Mouse (Mus musculus): Measurements from ENCODE around the gene Clcn5. TPM values are rescaled to one million over a fixed set of nuclear protein-coding genes. Genes with fewer than 3 reads are reported as not detected.
A peak's percentile ranks its signal among the peaks of the same experiment; 100 is the strongest.

Gene Clcn5
- total RNA-seq, 2 experiments from 2014 or later, result 9.1 to 11.7 TPM

DNA sequence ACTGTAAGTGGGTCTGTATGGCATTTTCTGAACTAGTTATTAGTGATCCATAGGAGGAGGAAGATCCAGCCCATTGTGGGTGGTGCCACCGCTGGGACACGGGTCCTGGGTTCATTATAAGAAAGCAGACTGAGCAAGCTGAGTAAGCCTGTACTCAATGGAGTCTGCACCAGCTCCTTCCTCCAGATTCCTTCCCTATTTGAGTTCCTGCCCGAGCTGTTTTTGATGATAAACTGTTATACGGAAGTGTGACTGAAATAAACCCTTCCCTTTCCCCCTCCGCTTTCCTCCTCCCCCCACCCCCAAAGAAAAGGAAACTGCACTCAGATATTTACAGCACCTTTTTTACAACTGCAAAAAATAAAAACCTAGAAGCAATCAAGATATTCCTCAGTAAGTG lies 115.1 kb downstream of the Clcn5 start:
- no peak for DNase-seq
- intact Hi-C loops (cut with DNase I), result no loop called here

DNA sequence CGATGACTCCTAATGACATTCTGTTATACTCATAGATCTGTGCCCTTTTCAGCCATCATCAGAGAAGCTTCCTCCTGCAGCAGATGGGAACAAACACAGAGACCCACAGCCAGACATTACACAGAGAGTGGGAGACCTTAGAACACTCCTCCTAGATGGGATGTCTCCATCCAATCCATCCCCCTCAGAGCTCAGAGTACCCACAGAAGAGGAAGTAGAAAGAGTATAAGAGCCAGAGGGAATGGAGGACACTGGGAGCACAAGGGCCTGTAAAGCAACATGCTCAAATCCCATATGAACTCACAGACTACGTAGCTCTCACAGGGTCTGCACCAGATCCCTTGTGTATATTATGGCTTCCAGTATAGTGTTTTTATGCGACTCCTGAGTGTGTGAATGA lies 115.6 kb downstream of the Clcn5 start:
- intact Hi-C loops (cut with DNase I), result no loop called here
- no peak for DNase-seq

DNA sequence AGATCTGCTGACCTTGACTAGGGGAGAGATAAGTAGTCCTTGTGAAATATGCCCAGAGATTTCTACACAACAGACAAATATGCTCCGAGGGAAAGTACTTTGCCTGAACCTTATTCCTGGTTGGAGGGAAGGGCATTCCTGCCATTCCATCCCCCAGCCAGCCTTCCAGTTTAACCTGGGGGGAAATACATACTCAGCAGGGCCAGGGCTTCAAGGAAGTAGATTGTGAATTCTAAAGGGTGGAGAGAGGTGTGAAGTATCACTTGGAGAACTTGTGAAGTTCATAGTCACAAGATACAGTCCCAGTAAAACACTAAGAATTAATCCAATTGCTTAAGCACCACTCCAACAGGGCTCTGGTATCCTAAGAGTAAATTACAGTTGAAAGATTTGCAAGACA lies 121.3 kb downstream of the Clcn5 start:
- intact Hi-C loops (cut with DNase I), result no loop called here
- no peak for DNase-seq

DNA sequence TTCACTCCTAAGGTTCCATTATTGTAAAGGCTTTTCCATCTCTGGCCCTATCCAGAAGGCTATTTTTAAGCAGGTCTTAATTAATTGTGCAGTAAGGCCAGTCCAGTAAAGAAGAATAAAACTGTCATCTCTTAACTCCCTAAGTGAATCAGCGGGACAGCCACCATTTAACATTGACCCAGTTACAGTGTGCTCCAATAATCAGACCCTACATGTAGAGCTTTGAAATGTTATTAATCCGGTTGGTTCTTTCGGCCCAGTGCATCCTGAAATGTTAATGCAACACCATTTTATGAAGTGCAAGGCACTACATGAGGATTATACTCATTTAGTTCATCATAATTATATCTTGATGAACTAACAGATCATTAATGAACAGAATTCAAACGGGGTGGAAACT lies 128.3 kb downstream of the Clcn5 start:
- DNase-seq, result no peak
- intact Hi-C loops (cut with DNase I), result no loop called here

DNA sequence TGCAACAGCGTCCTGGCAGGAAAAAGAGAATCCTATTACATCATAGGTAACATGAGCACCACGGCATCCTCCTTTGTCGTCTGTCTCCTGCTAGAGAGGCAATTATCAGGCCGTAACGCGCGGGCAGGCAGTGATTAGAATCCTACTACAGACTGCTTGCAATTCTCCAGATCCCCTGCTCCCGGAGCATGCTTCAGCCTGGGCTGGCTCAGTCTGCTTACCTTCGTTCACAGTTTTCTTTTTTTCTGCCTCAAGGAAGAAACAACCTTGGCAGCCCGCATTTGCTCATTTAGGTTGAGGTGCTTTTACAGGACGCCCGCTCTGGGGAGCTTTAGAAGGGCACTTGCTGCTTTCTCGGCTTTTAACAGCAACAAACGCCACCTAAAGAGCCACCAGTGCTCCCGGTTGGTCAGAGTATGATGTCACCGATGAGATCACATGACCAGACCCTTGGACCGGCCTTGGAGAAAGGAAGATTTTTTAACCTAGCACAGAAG lies 130.8 kb downstream of the Clcn5 start:
- intact Hi-C loops (cut with DNase I), result loop anchor here (5.0 kb wide), 1 partner anchor 129 kb away; the partner anchor contains the start of gene Clcn5
- peak; percentile 43 to 44 for DNase-seq

DNA sequence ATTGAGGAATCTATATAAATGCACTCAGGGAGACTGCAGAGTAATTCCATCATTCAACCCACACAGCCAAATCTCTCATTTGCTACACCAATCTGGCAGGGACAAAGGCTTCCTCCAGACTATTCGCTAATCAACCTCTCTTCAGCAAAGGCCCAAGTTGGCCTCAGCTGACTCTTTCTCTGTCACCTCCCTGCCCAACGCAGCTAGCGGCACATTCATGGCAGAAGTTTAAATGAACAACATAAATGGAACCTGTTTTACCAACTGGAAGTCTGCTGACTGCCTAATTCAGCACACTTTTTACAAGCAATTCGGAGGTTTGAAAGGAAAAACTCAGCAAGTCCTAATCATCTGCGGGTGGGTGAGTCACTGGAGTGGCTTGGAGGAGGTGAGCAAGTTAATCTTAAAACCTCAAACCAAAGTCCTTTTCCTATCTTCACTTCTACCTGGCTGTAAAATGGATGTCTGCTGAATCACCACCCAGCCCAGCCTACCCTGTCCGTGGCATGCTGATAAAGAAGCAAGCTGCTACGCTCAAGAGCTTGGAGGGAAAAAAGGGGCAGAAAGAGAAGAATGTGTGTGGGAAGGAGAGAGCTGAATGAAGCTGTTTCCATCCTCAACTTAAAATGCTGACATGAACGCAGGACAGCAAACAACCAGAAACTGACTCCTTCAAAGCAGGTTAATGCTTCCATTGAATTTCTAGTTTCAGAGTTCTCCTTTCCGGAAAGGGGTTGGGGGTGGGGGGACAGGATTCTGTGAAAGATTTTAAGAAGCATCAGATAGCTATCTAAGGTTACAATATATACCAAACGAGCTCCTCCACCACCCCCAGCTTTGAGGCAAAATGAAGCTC lies 131.5 kb downstream of the Clcn5 start:
- peak in 1 of 2 experiments; percentile 2 for DNase-seq
- intact Hi-C loops (cut with DNase I), result loop anchor here (5.0 kb wide), 1 partner anchor 130 kb away; the partner anchor contains the start of gene Clcn5

DNA sequence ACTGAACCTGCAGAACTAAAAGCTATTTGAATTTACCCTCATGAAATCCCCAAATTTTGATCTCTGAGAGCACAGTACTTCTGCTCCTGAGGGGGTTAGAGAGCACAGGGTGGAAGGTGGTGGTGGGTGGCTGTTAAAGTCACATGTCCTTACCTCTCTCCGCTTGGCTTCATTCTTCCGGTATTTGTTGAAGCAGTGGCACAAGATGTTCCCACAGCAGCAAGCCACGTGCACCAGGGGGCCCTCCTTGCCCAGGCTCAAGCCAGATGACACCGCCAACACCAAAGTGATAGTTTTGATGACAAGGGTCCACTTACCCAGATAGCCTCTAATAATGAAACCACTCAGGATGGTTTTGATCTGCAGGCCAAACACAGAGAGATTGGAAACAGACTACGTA lies 149.0 kb downstream of the Clcn5 start:
- DNase-seq, result no peak
- intact Hi-C loops (cut with DNase I), result no loop called here

DNA sequence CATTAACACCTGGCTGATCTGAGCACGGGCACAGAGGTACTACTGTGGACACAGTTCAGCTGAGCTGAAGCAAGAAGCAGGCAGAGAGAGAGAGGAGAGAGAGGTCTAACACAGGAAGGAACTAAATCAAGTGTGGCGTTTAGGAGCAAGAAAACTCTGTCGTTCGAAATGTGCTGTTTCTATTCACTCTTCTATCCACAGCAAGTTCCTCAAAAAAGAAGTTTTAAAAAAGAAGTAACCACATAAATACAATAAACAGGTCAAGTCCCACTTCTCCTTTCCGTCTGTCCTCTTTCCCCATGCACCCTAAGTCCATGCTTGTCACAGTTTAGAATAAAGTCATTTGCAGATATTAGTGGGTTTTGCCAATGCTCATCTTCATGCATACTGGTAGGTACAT lies 150.4 kb downstream of the Clcn5 start:
- no peak for DNase-seq
- intact Hi-C loops (cut with DNase I), result no loop called here

DNA sequence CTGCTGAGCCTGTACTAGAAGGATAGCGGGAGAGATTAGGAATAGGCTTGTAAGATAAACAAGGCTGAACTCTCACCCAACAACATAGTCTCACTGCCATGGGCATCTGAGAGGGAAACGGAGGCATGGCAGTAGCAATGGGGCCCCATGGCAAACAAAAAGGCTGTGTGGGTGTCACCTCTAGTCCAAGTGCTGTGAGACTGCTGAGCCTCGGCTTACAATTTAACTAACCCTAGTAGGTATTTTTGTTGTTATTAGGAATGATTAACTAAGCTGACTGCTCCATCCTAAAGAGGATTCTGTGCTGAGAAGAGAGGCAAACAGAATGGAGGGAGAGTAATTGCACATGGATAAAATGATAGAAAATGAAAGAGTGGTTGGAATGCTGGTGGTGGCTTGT lies 161.2 kb downstream of the Clcn5 start:
- intact Hi-C loops (cut with DNase I), result no loop called here
- DNase-seq, result no peak

DNA sequence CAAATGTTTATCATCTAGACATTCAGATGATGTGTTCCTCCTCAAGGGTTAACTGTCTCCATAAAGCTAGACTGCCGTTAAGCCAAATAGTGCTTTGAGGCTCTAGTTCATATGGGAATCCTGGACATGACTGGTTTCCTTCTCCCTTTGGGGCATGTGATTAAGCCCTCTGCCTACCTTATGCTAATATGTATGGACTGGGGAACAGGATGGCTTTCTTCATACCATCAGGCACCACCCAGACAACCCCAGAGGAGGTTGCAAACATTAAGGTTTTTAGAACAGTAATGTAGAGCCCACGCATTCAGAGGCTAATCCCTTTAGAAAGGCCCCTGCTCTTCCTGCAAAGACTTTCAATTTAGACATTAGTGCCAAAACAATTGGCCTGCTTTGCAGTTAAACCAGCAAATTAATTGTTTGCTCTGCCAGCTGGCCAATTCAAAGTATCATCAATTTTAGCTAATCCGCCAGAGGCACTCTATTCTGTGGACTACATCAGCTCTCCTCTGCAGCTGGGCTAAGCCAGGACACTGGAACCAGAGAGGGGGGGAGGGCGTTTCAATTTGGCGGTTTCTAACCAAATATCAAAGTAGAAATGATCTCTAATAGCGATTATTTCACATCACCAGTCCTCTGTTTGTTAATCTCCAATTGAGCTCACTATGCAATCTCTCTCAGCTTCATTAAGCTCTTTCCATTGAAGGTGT lies 163.0 kb downstream of the Clcn5 start:
- DNase-seq, result no peak
- intact Hi-C loops (cut with DNase I), result no loop called here

DNA sequence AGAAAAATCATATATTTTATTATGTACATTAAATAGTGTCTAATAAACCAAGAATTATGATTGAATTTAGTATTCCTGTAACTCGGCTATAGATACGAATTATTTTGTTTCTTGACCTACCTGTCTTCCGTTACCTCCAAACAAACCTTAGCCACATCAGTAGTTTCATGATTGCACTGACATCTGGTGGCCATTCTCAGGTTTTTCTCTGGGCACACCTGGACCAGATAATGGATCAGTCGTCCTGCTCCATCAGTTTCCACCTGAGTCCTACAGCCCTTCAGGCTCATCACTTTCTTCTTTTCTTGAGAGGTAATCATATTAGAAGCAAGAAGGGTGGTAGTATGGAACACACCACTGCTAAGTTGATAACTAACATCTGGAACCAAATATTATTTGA lies 169.0 kb downstream of the Clcn5 start:
- peak in 1 of 2 experiments; percentile 1 for DNase-seq
- intact Hi-C loops (cut with DNase I), result loop anchor here (1.0 kb wide), 1 partner anchor 228 kb away; no protein-coding TSS in a partner anchor

DNA sequence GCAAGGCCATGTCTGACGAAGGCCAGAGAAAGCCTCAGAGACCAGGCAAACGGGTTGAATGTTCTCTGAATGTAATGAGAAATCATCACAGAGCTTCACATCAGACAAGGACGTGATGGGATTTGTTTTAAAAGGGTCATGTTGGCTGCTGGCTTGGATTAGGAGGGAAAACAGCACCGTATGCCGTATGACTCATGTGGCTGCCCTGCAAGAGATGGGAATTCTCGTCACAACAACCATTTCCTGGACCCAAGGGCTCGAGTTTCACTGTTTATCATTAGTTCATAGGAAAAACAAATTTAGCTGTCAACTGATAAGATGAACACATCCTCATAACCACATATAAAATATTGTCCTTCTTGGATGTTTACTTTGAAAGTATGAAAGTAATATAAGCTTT lies 173.0 kb downstream of the Clcn5 start:
- no peak for DNase-seq
- intact Hi-C loops (cut with DNase I), result no loop called here

DNA sequence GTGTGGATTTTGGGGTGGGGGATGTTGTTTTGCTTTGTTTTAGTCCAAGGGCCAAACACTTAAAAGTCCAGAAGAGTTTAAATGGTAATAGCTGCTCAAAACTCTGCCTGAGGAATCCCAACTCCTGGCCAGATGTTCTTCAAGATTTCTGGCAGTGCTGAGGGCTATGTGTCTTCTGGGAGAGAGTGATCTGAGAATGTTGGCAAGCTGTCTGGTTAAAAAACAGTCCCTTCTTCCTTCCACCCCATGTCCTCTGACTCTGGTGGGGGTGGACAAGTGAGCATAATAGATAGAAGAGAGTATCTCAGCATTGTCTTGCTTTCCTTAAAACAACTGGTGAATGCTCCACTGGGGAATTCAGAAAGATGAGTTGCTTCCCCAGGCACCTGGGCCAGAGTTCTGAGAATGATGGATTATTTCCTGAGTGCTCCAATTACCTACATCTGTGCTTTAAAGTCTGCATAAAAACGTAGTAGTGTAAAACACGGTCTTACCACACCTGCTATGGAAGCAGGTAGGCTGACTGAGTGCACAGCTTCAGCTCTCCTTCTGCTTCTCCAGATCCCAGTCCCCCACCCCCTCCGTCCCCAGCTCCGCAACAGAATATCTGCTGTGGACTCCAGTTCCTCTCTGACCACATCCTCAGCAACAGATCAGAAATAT lies 197.4 kb downstream of the Clcn5 start:
- DNase-seq, result peak in 1 of 2 experiments; percentile 13
- intact Hi-C loops (cut with DNase I), result no loop called here

DNA sequence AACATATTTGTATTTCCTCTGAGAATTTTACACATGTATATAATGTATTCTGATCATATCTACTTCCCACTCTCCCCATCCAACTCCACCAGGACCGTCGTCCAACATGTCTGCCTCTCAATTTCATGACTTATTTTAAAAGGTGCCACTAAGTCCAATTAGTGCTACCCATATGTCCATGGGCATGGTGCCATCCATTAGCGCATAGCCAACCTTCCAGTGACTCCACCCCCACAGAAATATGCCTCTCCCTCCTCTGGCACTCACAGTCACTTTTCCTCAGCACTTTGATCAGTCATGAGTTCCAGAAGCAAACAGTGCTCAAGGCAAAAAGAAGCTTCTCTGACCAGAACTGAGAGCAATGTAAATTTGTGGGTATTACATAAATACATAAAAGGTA lies 204.3 kb downstream of the Clcn5 start:
- no peak for DNase-seq
- intact Hi-C loops (cut with DNase I), result no loop called here

Small RNA genes within 50 kb of the gene (microRNA-seq; reads per million reads assigned to microRNA genes)
- gene Mir188 (208 to 345 reads per million in 2 experiments), gene Mir362 (54.9 to 79.1 reads per million in 2 experiments), gene Mir500 (148 to 224 reads per million in 2 experiments), gene Mir501 (276 to 921 reads per million in 2 experiments), gene Mir532 (1,787 to 2,120 reads per million in 2 experiments)

Other genes starting within 250 kb of the Clcn5 start
- 1 to 10 TPM in 1 of 2 experiments, under 1 TPM in 1; 0.91 to 1.3 TPM for gene Usp27x, start 56.5 kb upstream of the Clcn5 start, total RNA-seq (2021)

Data from heart, postnatal 10 days (tissue).